Mouse (Mus musculus) erythroblast, embryonic 14.5 days (primary cell): ENCODE results near the gene Klf15.

Experiments
- GATA1 ChIP-seq: IDR thresholded peaks from 2 replicates; pipeline ENCODE4 v1.6.1; 2012; ENCODE audit warnings: low read length, inconsistent platforms, mixed read lengths
- TAL1 ChIP-seq: IDR thresholded peaks from 3 replicates; pipeline ENCODE4 v1.6.1; 2012; ENCODE audit warnings: low read length, inconsistent platforms, mixed read lengths

GRCm38 (mm10) chr6:90514369-90514768 lies 52.0 kb downstream of the Klf15 start:
- no peak for TF ChIP-seq GATA1
- no peak for TF ChIP-seq TAL1
